Mouse (Mus musculus) midbrain, embryonic 14.5 days (tissue): ENCODE results near the gene Kank4. TPM values are rescaled to one million over a fixed set of nuclear protein-coding genes. Genes with fewer than 3 reads are reported as not detected.
A peak's percentile ranks its signal among the peaks of the same experiment; 100 is the strongest.

Source experiments
- ATAC-seq: fragments of 200-750 bp; cut with Nextera tagmentation; 2 replicates; pipeline ENCODE4 v1.8.0; 2017; ENCODE audit warnings: moderate number of reproducible peaks, moderate library complexity; ENCODE audit not compliant: low FRiP score, low TSS enrichment
- DNase-seq: peaks from one replicate; pipeline ENCODE4 v3.0.0-alpha.2; 2015
- H3K27ac ChIP-seq: fragments of 300-500 bp; sonication (generic); replicated peaks from 2 replicates; pipeline ENCODE4 v1.5.1; 2014; ENCODE audit warnings: mild to moderate bottlenecking, low read depth, low read length, moderate library complexity
- H3K27me3 ChIP-seq: fragments of 300-500 bp; sonication (generic); 2 replicates; pipeline ENCODE4 v1.6.1; 2014; ENCODE audit warnings: low read length, control low read depth, mixed read lengths; ENCODE audit not compliant: control insufficient read depth, insufficient read depth
- H3K36me3 ChIP-seq: fragments of 300-500 bp; sonication (generic); 2 replicates; pipeline ENCODE4 v1.6.1; 2014; ENCODE audit warnings: low read length, control low read depth; ENCODE audit not compliant: control insufficient read depth, insufficient read depth
- H3K4me1 ChIP-seq: fragments of 300-500 bp; sonication (generic); 2 replicates; pipeline ENCODE4 v1.6.1; 2014; ENCODE audit warnings: mild to moderate bottlenecking, antibody characterized with exemption, low read length, control low read depth; ENCODE audit not compliant: control insufficient read depth, insufficient read depth
- H3K4me2 ChIP-seq: fragments of 300-500 bp; sonication (generic); 2 replicates; pipeline ENCODE4 v1.6.1; 2014; ENCODE audit warnings: mild to moderate bottlenecking, low read length, moderate library complexity
- H3K4me3 ChIP-seq: fragments of 300-500 bp; sonication (generic); replicated peaks from 2 replicates; pipeline ENCODE4 v1.5.1; 2014; ENCODE audit warnings: low read depth, low read length
- H3K9ac ChIP-seq: fragments of 300-500 bp; sonication (generic); replicated peaks from 2 replicates; pipeline ENCODE4 v1.6.1; 2014; ENCODE audit warnings: mild to moderate bottlenecking, low read length, moderate library complexity
- H3K9me3 ChIP-seq: fragments of 300-500 bp; sonication (generic); 2 replicates; pipeline ENCODE4 v1.6.1; 2016; ENCODE audit warnings: low read length, control low read depth, mixed read lengths; ENCODE audit not compliant: control insufficient read depth
- WGBS: fragments of 180-500 bp; shearing (Covaris S2); extraction: QIAGEN DNeasy Blood & Tissue Kit; methylation state at CpG from one replicate; pipeline ENCODE4 v1.1.7; 2014; 5-methylcytosine and 5-hydroxymethylcytosine counted together
- polyA plus RNA-seq: library from polyadenylated mRNA; unstranded; fragments of >200 nt; fragmentation: Nextera tagmentation; extraction: Ambion mirVana; gene quantifications from 2 replicates; pipeline ENCODE4 v1.2.1, GENCODE M21; 2014

The Kank4 gene
- polyA plus RNA-seq, 1 experiment from 2014 or later, result 0.50 TPM

DNA sequence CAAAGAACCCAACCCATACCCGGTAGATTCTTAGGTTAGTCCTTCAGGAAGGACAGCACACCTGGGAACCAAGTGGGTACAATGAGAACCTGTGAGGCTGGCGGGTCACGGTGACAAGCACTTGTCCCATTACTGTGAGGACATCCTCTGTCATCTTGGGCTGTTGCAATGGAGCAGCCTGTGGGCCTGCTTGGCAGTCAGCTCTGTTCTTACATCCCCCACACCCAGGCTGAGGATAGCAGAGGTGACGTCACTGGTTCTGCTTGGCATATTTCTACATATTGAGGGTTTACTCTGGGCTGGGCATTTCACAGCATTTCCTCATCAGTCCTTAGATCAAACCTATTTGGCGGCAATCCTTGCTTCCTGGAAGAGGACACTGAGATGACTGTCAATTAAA is 43.6 kb downstream of the Kank4 start:
- H3K27me3 ChIP-seq, result no peaks in the 10 kb centered on the region
- H3K4me1 ChIP-seq, result peaks cover 4% of the 10 kb centered on the region; the same call in 1 of the 2 replicates
- no peak overlapping the region for H3K4me2 ChIP-seq
- H3K9me3 ChIP-seq, result no peaks in the 10 kb centered on the region
- ATAC-seq, result no peak
- no peak overlapping the region for H3K9ac ChIP-seq
- 94% methylated on average over 5 of the region's 5 CpGs for WGBS
- no peak for DNase-seq
- no peak overlapping the region for H3K4me3 ChIP-seq
- no peak overlapping the region for H3K27ac ChIP-seq
- H3K36me3 ChIP-seq, result no peaks in the 10 kb centered on the region

DNA sequence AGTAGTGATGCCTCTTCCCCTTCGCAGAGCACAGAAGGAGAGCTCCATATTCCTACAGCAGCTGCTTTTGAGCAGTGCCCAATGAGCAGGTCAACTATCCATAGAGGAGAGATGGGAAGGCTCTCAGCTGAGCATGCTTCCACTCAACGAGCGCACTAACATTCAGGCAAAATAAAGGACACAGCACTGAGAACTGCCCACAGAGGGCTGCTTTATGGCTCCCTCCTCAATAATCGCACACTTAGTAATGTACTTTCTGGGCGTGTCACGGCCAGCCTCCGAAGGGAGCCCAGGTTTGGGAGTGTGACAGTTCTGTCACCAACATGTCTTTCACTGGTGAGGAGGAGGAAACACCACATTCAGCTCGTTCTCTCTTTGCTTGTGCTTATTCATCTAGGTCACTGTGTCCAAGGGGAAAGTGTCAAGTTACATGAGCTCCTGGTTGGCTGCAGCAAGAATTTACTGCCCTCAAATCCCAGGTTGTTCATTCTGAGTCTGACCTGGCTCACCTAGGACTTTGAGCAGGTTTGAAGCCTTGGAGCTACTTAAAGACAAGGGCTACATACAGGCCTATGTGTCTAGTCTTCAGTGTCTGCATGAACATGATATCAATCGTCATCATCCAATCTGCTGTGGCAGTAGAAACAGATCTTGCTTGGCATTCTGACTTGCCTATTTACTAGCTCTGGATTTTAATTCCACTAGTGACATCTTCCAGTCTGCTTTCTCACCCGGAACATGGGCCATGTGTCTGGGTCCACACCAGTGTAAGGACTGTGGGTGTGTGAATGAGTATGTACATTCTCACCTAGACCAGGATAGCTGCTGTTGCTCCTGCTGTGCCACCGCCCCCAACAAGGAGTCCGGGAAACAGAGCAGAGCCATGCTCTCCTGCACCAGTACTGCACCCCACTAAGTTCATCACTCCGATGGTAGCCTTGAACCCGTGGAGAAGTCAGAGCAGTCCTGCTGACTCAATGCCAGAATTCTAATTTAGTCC is 49.9 kb downstream of the Kank4 start:
- Histone ChIP-seq H3K27me3 (no peaks in the 10 kb centered on the region), H3K4me2 (no peak overlapping the region), H3K27ac (no peak overlapping the region), H3K4me1 (no peaks in the 10 kb centered on the region), H3K36me3 (no peaks in the 10 kb centered on the region), H3K9me3 (no peaks in the 10 kb centered on the region), H3K9ac (no peak overlapping the region), H3K4me3 (no peak overlapping the region)
- DNase-seq (no peak), ATAC-seq (no peak)
- WGBS, result 84% methylated on average over 14 of the region's 14 CpGs

DNA sequence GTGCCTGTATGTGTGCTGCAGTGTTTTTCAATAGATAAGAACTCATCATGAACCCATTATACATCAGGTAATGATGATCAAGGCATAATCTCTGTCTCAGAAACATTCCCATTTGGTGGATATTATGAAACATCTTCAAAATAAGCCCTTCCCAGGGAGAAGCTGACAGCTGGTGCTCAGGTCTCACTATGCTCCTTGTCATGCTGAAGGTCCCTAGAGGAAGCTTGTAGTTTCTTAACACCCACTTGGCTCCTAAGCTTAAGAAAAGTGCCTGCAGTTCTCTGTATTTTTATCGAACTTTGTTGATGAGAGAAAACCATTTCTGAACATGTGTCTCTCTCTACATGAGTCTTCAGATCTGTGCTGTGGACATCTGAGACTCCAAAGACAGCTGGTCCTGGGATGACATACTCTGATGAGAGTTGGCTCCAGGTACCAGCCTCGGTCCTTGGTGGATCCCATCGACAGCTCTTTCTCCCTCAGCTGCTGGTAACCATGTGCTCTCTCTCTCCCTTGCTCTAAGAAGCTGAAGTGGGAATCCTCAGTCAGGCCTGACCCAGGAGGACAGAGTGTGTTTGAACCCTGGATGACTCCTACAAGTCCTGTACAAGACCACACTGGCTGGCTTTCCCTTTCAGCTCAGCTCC is 58.3 kb downstream of the Kank4 start:
- ATAC-seq (no peak), DNase-seq (no peak)
- H3K36me3 ChIP-seq, result no peaks in the 10 kb centered on the region
- no peak overlapping the region for H3K9ac ChIP-seq
- H3K4me2 ChIP-seq, result no peak overlapping the region
- H3K4me3 ChIP-seq, result no peak overlapping the region
- H3K9me3 ChIP-seq, result no peaks in the 10 kb centered on the region
- H3K27me3 ChIP-seq, result no peaks in the 10 kb centered on the region
- H3K4me1 ChIP-seq, result peaks cover 12% of the 10 kb centered on the region; the same call in 1 of the 2 replicates
- 89% methylated on average over 3 of the region's 3 CpGs for WGBS
- H3K27ac ChIP-seq, result no peak overlapping the region

DNA sequence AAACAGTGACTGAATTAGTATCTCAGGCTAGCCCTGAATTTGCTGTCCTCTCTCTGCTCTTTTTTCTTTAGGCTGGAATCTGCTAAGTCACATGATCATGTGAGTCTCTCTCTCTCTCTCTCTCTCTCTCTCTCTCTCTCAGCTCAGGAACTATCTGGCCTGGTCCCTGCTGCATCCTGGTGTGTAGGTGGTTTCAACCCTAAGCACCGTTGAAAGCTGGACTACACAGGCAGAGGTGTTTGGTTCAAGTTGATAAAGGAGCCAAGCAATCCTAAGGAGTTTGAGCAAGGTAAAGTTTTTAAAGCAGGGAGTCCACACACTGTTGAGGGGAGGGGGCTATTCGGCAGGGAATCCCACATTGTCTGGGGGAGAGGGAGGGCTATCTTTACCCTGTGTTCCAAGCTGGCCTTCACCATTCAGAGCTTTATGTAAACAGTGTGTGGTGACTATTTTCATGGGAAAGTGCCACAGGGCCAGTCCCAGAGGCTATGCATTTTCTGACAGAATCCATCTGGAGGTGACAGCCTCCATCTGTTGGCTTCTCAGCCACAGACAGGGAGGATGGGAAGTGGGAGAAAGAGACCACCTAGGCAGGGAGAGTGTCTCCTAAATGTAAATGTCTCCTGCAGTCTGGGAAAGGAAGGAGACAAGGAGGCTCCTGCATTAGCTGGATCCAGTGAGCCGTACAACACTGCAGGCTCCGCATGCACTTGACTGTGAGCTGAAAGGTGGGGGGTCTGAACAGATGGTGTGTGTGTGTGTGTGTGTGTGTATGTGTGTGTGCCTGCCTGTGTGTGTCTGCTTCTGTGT is 59.1 kb downstream of the Kank4 start:
- Histone ChIP-seq H3K4me3 (no peak overlapping the region), H3K27me3 (no peaks in the 10 kb centered on the region), H3K27ac (no peak overlapping the region), H3K9me3 (no peaks in the 10 kb centered on the region), H3K4me1 (peaks cover 12% of the 10 kb centered on the region; the same call in 1 of the 2 replicates), H3K4me2 (no peak overlapping the region), H3K9ac (no peak overlapping the region), H3K36me3 (no peaks in the 10 kb centered on the region)
- ATAC-seq (peak; percentile 32; the same call in 1 of the 2 replicates), DNase-seq (no peak)
- 62% methylated on average over 4 of the region's 4 CpGs for WGBS

DNA sequence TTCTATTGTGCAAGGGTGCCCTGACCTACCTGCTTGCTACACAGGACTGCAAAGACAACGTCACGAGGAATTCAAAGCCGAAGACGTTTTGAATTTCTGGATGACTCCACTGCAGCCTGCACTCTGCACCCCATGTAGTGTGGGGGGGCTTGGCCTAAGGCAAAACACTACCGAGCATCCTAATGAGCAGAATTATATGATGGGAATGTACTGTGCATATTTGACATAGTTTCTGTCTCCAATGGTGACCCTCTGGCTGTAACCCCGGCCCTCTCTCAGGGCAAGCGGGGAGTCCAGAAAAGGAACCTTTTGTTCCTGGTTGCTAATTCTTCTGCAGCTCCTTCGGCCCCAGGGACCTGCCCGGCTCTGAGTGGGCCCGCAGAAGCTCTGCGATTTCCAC is 61.2 kb downstream of the Kank4 start:
- WGBS, result 17% methylated on average over 11 of the region's 11 CpGs
- peak; percentile 38 for DNase-seq
- peak; percentile 46; the same call in 1 of the 2 replicates for ATAC-seq
- Histone ChIP-seq H3K27me3 (no peaks in the 10 kb centered on the region), H3K9me3 (no peaks in the 10 kb centered on the region), H3K36me3 (no peaks in the 10 kb centered on the region), H3K4me2 (no peak overlapping the region), H3K9ac (0 out of 2 replicates have a peak overlapping the region, but pooled peaks have one; percentile 6), H3K27ac (no peak overlapping the region), H3K4me3 (no peak overlapping the region), H3K4me1 (peaks cover 12% of the 10 kb centered on the region; the same call in 1 of the 2 replicates)

DNA sequence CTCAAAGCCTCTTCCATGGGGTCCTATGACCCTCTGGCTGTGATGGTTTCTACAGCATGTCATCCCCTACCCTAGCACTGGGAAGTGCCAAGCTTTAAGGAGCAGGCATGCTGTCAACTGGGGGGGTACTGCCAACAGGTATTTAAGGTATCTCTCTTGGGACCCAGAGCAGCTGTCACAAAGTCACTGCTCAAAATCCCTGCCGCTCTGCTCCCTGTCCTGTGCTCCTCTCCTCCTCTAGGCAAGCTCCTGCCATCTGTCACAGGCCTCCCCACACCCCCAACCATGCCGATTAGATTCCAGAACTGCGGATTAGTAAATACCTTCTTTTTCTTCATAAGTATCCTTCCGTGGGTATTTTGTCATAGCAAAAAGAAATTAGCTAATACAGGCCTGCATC is 62.9 kb downstream of the Kank4 start:
- no peak overlapping the region for H3K4me2 ChIP-seq
- H3K9me3 ChIP-seq, result no peaks in the 10 kb centered on the region
- no peak overlapping the region for H3K9ac ChIP-seq
- peaks cover 12% of the 10 kb centered on the region; the same call in 1 of the 2 replicates for H3K4me1 ChIP-seq
- H3K27ac ChIP-seq, result no peak overlapping the region; the same call in 1 of the 2 replicates
- 59% methylated on average over 4 of the region's 4 CpGs for WGBS
- no peaks in the 10 kb centered on the region for H3K27me3 ChIP-seq
- no peak for DNase-seq
- no peaks in the 10 kb centered on the region for H3K36me3 ChIP-seq
- no peak overlapping the region for H3K4me3 ChIP-seq
- no peak for ATAC-seq

DNA sequence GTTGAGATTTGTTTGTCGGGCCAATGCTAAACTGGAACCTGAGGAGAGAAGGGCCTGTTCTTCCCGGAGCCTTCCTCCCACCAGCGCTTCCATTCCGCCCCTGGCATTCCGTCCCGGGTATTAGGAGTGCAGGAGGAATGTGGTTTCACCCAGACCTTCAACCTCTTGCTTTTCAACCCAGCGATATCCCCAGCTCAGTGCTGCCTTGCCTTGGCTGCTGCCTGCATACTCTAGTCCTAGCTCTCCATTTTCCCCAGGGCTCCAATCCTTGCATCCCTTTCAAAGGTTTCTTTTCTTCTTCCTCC is 73.5 kb downstream of the Kank4 start:
- ATAC-seq, result no peak
- 33% methylated on average over 7 of the region's 7 CpGs for WGBS

DNA sequence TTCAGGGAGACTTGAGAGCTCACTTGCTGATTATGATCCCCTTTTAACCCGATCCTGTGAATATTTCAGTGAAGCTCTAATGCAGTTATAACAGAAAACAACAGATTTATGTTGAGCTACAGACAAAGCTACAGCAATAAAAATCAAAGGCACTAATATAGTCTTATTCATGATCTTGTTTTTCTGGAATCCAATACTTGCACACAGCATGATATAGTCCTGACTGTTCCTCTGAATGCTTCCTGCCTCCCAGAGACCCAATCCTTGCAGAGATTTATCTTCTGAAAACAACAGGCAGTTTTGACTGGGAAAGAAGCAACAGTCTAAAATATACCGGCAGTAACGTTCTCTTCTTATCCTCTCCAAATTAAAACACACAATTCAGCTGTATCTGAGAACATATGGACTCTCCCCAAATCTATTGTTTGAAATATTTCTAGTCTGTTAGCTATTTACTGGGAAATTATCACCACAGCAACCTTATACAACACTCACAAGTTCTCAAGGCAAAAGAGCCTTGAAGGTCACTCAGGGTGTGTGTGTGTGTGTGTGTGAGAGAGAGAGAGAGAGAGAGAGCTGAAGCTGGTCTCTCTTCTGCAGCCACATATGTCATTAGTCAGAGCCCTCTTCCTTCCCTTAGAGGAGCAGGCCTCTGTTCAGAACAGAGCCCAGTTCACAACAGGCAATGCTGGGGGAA is 74.0 kb downstream of the Kank4 start:
- no peaks in the 10 kb centered on the region for H3K9me3 ChIP-seq
- H3K4me1 ChIP-seq, result no peaks in the 10 kb centered on the region
- no peaks in the 10 kb centered on the region for H3K36me3 ChIP-seq
- ATAC-seq, result no peak
- 74% methylated on average over 3 of the region's 3 CpGs for WGBS
- H3K4me2 ChIP-seq, result no peak overlapping the region
- H3K9ac ChIP-seq, result no peak overlapping the region
- no peak for DNase-seq
- H3K27me3 ChIP-seq, result no peaks in the 10 kb centered on the region
- no peak overlapping the region for H3K27ac ChIP-seq
- H3K4me3 ChIP-seq, result no peak overlapping the region

More for the DNA sequence above, 73.5 kb downstream of the Kank4 start:
- H3K36me3 ChIP-seq, result no peaks in the 10 kb centered on the region
- H3K4me1 ChIP-seq, result no peaks in the 10 kb centered on the region
- H3K4me3 ChIP-seq, result no peak overlapping the region
- H3K27ac ChIP-seq, result no peak overlapping the region
- no peak for DNase-seq
- H3K27me3 ChIP-seq, result no peaks in the 10 kb centered on the region
- no peak overlapping the region for H3K4me2 ChIP-seq
- no peaks in the 10 kb centered on the region for H3K9me3 ChIP-seq
- H3K9ac ChIP-seq, result no peak overlapping the region
